Mouse (Mus musculus) forebrain, postnatal 0 days (tissue): Measurements from ENCODE around the gene Mt1. TPM values are rescaled to one million over a fixed set of nuclear protein-coding genes. Genes with fewer than 3 reads are reported as not detected.

ENCODE experiments used
- ATAC-seq: fragments of 200-750 bp; cut with Nextera tagmentation; 2 replicates; pipeline ENCODE4 v1.8.0; 2017; ENCODE audit warnings: mild to moderate bottlenecking, moderate library complexity
- DNase-seq: peaks from one replicate; pipeline ENCODE4 v3.0.0-alpha.2; 2015
- H3K27ac ChIP-seq: fragments of 300-500 bp; sonication (generic); 2 replicates; pipeline ENCODE4 v1.5.1; 2014; ENCODE audit warnings: low read depth, mild to moderate bottlenecking, antibody characterized with exemption, low read length, moderate library complexity, mixed read lengths
- H3K27me3 ChIP-seq: fragments of 300-500 bp; sonication (generic); 2 replicates; pipeline ENCODE4 v1.6.1; 2014; ENCODE audit warnings: mild to moderate bottlenecking, low read length, mixed read lengths; ENCODE audit not compliant: insufficient read depth
- H3K36me3 ChIP-seq: fragments of 300-500 bp; sonication (generic); 2 replicates; pipeline ENCODE4 v1.6.1; 2014; ENCODE audit warnings: mild to moderate bottlenecking, moderate library complexity; ENCODE audit not compliant: insufficient read depth
- H3K4me1 ChIP-seq: fragments of 300-500 bp; sonication (generic); 2 replicates; pipeline ENCODE4 v1.6.1; 2014; ENCODE audit warnings: antibody characterized with exemption; ENCODE audit not compliant: insufficient read depth
- H3K4me2 ChIP-seq: fragments of 300-500 bp; sonication (generic); 2 replicates; pipeline ENCODE4 v1.6.1; 2014; ENCODE audit warnings: low read depth, mild to moderate bottlenecking, moderate library complexity
- H3K4me3 ChIP-seq: fragments of 300-500 bp; sonication (generic); 2 replicates; pipeline ENCODE4 v1.5.1; 2014; ENCODE audit warnings: low read depth, low read length, mixed read lengths
- H3K9ac ChIP-seq: fragments of 300-500 bp; sonication (generic); 2 replicates; pipeline ENCODE4 v1.6.1; 2014; ENCODE audit warnings: mild to moderate bottlenecking
- H3K9me3 ChIP-seq: fragments of 300-500 bp; sonication (generic); 2 replicates; pipeline ENCODE4 v1.6.1; 2016; ENCODE audit warnings: low read length
- CTCF ChIP-seq: sonication (generic); IDR thresholded peaks from 2 replicates; pipeline ENCODE4 v1.5.1; 2016; ENCODE audit warnings: antibody characterized with exemption, control low read depth, low read depth
- WGBS: fragments of 180-500 bp; shearing (Covaris S2); extraction: QIAGEN DNeasy Blood & Tissue Kit; methylation state at CpG from one replicate; pipeline ENCODE4 v1.1.7; 2014; 5-methylcytosine and 5-hydroxymethylcytosine counted together
- polyA plus RNA-seq: library from polyadenylated mRNA; unstranded; fragments of >200 nt; fragmentation: Nextera tagmentation; extraction: Ambion mirVana; gene quantifications from 2 replicates; pipeline ENCODE4 v1.2.1, GENCODE M21; 2015
- total RNA-seq: library from RNA; depleted of rRNA; stranded (reverse); fragments of >200 nt; gene quantifications from 2 replicates; pipeline ENCODE4 v1.2.3, GENCODE M21; 2014

The Mt1 gene
- total and polyA plus RNA-seq, 2 experiments from 2014 or later, result 411 to 418 TPM

- no peaks in the 10 kb centered on the region for H3K4me1 ChIP-seq
- H3K27ac ChIP-seq, result no peak overlapping the region
- no peak overlapping the region for H3K4me2 ChIP-seq
- ATAC-seq, result no peak
- 74% methylated on average over 13 of the region's 13 CpGs for WGBS
- no peaks in the 10 kb centered on the region for H3K9me3 ChIP-seq
- no peaks in the 10 kb centered on the region for H3K36me3 ChIP-seq
- no peak for DNase-seq
- no peak for TF ChIP-seq CTCF
- no peak overlapping the region for H3K4me3 ChIP-seq
- H3K27me3 ChIP-seq, result peaks cover 36% of the 10 kb centered on the region
- no peak overlapping the region for H3K9ac ChIP-seq
Observed at GRCm38 (mm10) chr8:94182055-94182929, 3.4 kb downstream of the Mt1 start.

GRCm38 (mm10) chr8:94183117-94183516 is 4.2 kb downstream of the Mt1 start:
- no peak overlapping the region for H3K27ac ChIP-seq
- ATAC-seq (peak; percentile 67), DNase-seq (peak; percentile 73)
- WGBS, result under 1% methylated on average over 16 of the region's 16 CpGs
- H3K36me3 ChIP-seq, result no peaks in the 10 kb centered on the region
- H3K9me3 ChIP-seq, result no peaks in the 10 kb centered on the region
- peak overlapping the region; percentile 29; the same call in 1 of the 2 replicates for H3K4me2 ChIP-seq
- TF ChIP-seq CTCF, result peak; percentile 68
- no peak overlapping the region for H3K4me3 ChIP-seq
- no peak overlapping the region for H3K9ac ChIP-seq
- peaks cover 36% of the 10 kb centered on the region for H3K27me3 ChIP-seq
- H3K4me1 ChIP-seq, result no peaks in the 10 kb centered on the region

- Histone ChIP-seq H3K4me2 (no peak overlapping the region), H3K9me3 (no peaks in the 10 kb centered on the region), H3K27me3 (peaks cover 28% of the 10 kb centered on the region), H3K27ac (no peak overlapping the region), H3K9ac (no peak overlapping the region), H3K4me3 (no peak overlapping the region), H3K4me1 (no peaks in the 10 kb centered on the region), H3K36me3 (no peaks in the 10 kb centered on the region)
- DNase-seq, result no peak
- WGBS, result 41% methylated on average over 12 of the region's 12 CpGs
- no peak for TF ChIP-seq CTCF
- ATAC-seq, result no peak
Observed at GRCm38 (mm10) chr8:94184357-94184843, 5.5 kb downstream of the Mt1 start.

- TF ChIP-seq CTCF, result no peak
- Histone ChIP-seq H3K9me3 (no peaks in the 10 kb centered on the region), H3K27ac (no peak overlapping the region), H3K4me3 (no peak overlapping the region), H3K4me1 (no peaks in the 10 kb centered on the region), H3K27me3 (peaks cover 24% of the 10 kb centered on the region), H3K4me2 (no peak overlapping the region), H3K36me3 (no peaks in the 10 kb centered on the region), H3K9ac (no peak overlapping the region)
- ATAC-seq (no peak), DNase-seq (no peak)
- 75% methylated on average over 6 of the region's 6 CpGs for WGBS
Observed at GRCm38 (mm10) chr8:94185791-94186190, 6.9 kb downstream of the Mt1 start.

- DNase-seq, result peak; percentile 44
- 0 out of 2 replicates have a peak overlapping the region, but pooled peaks have one; percentile 3 for H3K4me2 ChIP-seq
- H3K27me3 ChIP-seq, result peaks cover 24% of the 10 kb centered on the region
Observed at GRCm38 (mm10) chr8:94186542-94186941, 7.7 kb downstream of the Mt1 start.

GRCm38 (mm10) chr8:94187290-94188002 is 8.6 kb downstream of the Mt1 start:
- no peak for ATAC-seq
- Histone ChIP-seq H3K36me3 (no peaks in the 10 kb centered on the region), H3K9ac (no peak overlapping the region), H3K4me1 (no peaks in the 10 kb centered on the region), H3K4me3 (no peak overlapping the region), H3K27ac (no peak overlapping the region), H3K9me3 (no peaks in the 10 kb centered on the region), H3K4me2 (no peak overlapping the region), H3K27me3 (peaks cover 24% of the 10 kb centered on the region)
- 41% methylated on average over 21 of the region's 21 CpGs for WGBS
- TF ChIP-seq CTCF, result no peak
- no peak for DNase-seq

More at GRCm38 (mm10) chr8:94186542-94186941, 7.7 kb downstream of the Mt1 start:
- peak; percentile 69 for TF ChIP-seq CTCF
- Histone ChIP-seq H3K27ac (no peak overlapping the region), H3K36me3 (no peaks in the 10 kb centered on the region), H3K4me1 (no peaks in the 10 kb centered on the region), H3K9me3 (no peaks in the 10 kb centered on the region), H3K9ac (no peak overlapping the region), H3K4me3 (no peak overlapping the region)
- peak; percentile 28 for ATAC-seq
- 16% methylated on average over 17 of the region's 17 CpGs for WGBS
